Mouse (Mus musculus): ENCODE results near the gene Prmt1.

The Prmt1 gene

GRCm38 (mm10) chr7:44981539-44981938 lies 4.8 kb downstream of the Prmt1 start:
- DNase-seq (ENCODE audit: low read depth, low spot score): no peak

GRCm38 (mm10) chr7:44978300-44978699 lies 8.1 kb downstream of the Prmt1 start:
- no peak for DNase-seq (ENCODE audit: low read depth, low spot score)

GRCm38 (mm10) chr7:44975117-44975419 lies 11.3 kb downstream of the Prmt1 start:
- DNase-seq (ENCODE audit: low read depth, low spot score): no peak

GRCm38 (mm10) chr7:44974383-44975116 lies 11.8 kb downstream of the Prmt1 start, which contains the start of gene Cpt1c:
Gene Cpt1c, minus strand, starts transcription at chr7:44974851.
- peak; percentile 93 for DNase-seq (ENCODE audit: low read depth, low spot score)

GRCm38 (mm10) chr7:44973415-44974130 lies 12.8 kb downstream of the Prmt1 start:
- DNase-seq (ENCODE audit: low read depth, low spot score): no peak

GRCm38 (mm10) chr7:44971142-44971541 lies 15.2 kb downstream of the Prmt1 start:
- DNase-seq (ENCODE audit: low read depth, low spot score): no peak

- DNase-seq (ENCODE audit: low read depth, low spot score): peak; percentile 86
These were observed 16.1 kb downstream of the Prmt1 start for GRCm38 (mm10) chr7:44970231-44970691.

- DNase-seq (ENCODE audit: low read depth, low spot score): no peak
These were observed 19.7 kb downstream of the Prmt1 start for GRCm38 (mm10) chr7:44966638-44967037.

GRCm38 (mm10) chr7:44965975-44966374 lies 20.4 kb downstream of the Prmt1 start:
- DNase-seq (ENCODE audit: low read depth, low spot score): no peak

GRCm38 (mm10) chr7:44964990-44965389 lies 21.4 kb downstream of the Prmt1 start:
- DNase-seq (ENCODE audit: low read depth, low spot score): no peak

- no peak for DNase-seq (ENCODE audit: low read depth, low spot score)
These were observed 23.5 kb downstream of the Prmt1 start for GRCm38 (mm10) chr7:44962831-44963230.

- no peak for DNase-seq (ENCODE audit: low read depth, low spot score)
These were observed 24.0 kb downstream of the Prmt1 start for GRCm38 (mm10) chr7:44962337-44962736.

GRCm38 (mm10) chr7:44960512-44960910 lies 25.9 kb downstream of the Prmt1 start:
- DNase-seq (ENCODE audit: low read depth, low spot score): no peak

- DNase-seq (ENCODE audit: low read depth, low spot score): no peak
These were observed 26.4 kb downstream of the Prmt1 start for GRCm38 (mm10) chr7:44959874-44960511.

GRCm38 (mm10) chr7:44959281-44959680 lies 27.1 kb downstream of the Prmt1 start:
- DNase-seq (ENCODE audit: low read depth, low spot score): no peak

- DNase-seq (ENCODE audit: low read depth, low spot score): no peak
These were observed 28.2 kb downstream of the Prmt1 start for GRCm38 (mm10) chr7:44958208-44958607.

GRCm38 (mm10) chr7:44957183-44957835 lies 29.1 kb downstream of the Prmt1 start:
- no peak for DNase-seq (ENCODE audit: low read depth, low spot score)

- no peak for DNase-seq (ENCODE audit: low read depth, low spot score)
These were observed 30.1 kb downstream of the Prmt1 start for GRCm38 (mm10) chr7:44956266-44956665.

- DNase-seq (ENCODE audit: low read depth, low spot score): no peak
These were observed 30.7 kb downstream of the Prmt1 start for GRCm38 (mm10) chr7:44955628-44956027.

- no peak for DNase-seq (ENCODE audit: low read depth, low spot score)
These were observed 32.1 kb downstream of the Prmt1 start for GRCm38 (mm10) chr7:44954091-44954885.

- no peak for DNase-seq (ENCODE audit: low read depth, low spot score)
These were observed 32.8 kb downstream of the Prmt1 start for GRCm38 (mm10) chr7:44953561-44953960.
